Mouse (Mus musculus) right cerebral cortex, postnatal 10 days (tissue): ENCODE measurements around the gene Tcf25.

Experiments used
- DNase-seq, 2 experiments: peaks; one replicate each; pipeline ENCODE4 v3.0.0; 2021; ENCODE audit warnings: low spot score in 2 of 2

Tcf25 gene

DNA sequence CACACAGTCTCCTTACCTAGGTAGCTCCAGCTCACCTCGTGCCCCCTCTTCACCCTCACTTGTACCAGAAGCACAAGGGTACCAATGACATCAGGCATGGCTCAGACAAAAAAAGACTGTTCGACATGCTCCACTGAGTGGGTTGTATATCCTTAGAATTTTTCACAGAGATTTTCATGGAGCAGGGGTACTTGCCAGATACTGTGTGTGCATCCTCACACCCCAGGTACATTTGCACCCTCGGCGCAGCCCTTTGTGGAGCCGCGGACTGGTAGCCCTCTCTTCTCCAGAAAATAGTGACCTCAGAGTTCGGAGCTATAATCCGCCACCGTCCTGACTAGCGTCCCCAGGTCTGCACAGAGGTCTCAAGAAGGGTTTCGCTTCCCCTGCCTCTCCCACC is 37.2 kb downstream of the Tcf25 start:
- DNase-seq = no peak

GRCm38 (mm10) chr8:123411246-123411645 is 37.7 kb downstream of the Tcf25 start, which contains the start of gene Tubb3:
TSS of gene Tubb3 (plus strand) at chr8:123411424.
- peak; percentile 95 to 96 for DNase-seq

- peak; percentile 72 to 84 for DNase-seq
Observed at GRCm38 (mm10) chr8:123411781-123412327, 38.3 kb downstream of the Tcf25 start.

DNA sequence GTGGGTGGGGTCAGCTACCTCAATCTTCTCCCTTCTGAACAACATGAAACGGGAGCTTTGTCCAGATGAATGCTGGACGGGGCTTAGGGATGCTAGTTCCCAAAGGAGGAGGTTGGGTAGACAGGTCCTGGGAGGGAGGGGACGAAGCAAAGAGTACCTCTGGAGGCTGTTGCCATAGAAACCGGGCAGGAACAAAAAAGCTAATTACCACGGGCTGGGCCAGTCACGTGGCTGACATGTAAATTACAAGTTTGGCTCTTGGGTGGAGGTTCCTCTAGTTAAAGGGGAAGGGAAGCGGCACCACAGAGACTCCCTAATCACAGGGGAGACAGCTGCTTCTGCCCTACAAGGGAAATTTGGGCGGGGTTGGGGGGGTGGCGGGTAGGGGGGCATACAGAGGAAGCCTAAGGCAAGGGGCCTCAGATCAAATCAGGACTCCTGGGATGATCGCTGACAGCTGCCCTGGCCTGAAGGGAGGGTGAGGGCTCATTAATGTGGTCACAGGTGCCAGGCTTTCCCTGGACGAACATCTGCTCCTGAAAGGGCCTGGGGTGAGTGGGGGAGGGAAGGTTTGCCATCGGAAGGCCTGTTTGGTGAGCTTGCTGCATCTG is 39.1 kb downstream of the Tcf25 start:
- peak; percentile 89 to 93 for DNase-seq

GRCm38 (mm10) chr8:123414255-123414654 is 40.7 kb downstream of the Tcf25 start:
- DNase-seq = peak in 1 of 2 experiments; percentile 43

GRCm38 (mm10) chr8:123414997-123415696 is 41.6 kb downstream of the Tcf25 start:
- peak in 1 of 2 experiments; percentile 38 for DNase-seq

DNA sequence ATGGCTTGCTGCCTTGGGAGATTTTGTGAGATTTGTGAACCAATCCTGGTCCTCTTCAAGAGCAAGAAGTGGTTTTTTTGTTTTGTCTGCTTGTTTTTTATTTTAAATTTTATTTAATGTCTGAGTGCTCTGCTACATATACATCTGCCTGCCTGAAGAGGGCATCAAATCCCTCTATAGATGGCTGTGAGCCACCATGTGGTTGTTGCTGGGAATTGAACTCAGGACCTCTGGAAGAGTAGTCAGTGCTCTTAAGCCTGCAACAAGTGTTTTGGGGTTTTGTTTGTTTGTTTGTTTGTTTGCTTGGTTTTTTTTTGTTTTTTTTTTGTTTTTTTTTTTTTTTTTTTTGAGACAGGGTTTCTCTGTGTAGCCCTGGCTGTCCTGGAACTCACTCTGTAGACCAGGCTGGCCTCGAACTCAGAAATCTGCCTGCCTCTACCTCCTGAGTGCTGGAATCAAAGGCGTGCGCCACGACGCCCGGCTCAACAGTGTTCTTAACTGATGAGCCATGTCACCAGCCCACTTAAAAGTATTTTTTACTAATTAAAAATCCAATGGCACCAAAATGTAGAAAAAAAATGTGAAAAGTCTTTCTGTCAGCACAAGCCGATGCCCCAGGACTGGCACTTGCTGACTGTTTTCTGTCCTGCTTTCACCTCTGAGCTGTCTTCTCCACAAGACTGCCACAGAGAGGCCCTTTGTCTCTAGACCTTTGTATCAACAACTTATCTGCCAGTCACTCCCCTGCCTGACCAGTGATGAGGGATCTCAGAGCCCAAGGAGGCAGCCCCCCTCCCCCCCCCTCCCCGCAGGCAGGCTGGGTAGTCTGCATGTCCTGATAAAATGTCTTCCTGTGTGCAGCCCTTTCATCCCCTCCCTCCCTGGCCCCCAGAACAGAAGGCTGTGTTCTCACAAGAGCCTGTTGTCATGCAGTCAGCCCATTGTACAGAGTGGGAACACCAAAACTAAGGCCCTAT is 42.7 kb downstream of the Tcf25 start:
- peak in 1 of 2 experiments; percentile 65 for DNase-seq

- peak in 1 of 2 experiments; percentile 44 for DNase-seq
Observed at GRCm38 (mm10) chr8:123416944-123417555, 43.5 kb downstream of the Tcf25 start.

- no peak for DNase-seq
Observed at GRCm38 (mm10) chr8:123419711-123420110, 46.2 kb downstream of the Tcf25 start.

- DNase-seq = peak in 1 of 2 experiments; percentile 35
Observed at GRCm38 (mm10) chr8:123420525-123421281, 47.1 kb downstream of the Tcf25 start.

GRCm38 (mm10) chr8:123421325-123421724 is 47.8 kb downstream of the Tcf25 start:
- peak in 1 of 2 experiments; percentile 42 for DNase-seq

- peak; percentile 83 to 87 for DNase-seq
Observed at GRCm38 (mm10) chr8:123422056-123422780, 48.7 kb downstream of the Tcf25 start.

GRCm38 (mm10) chr8:123422781-123423159 is 49.2 kb downstream of the Tcf25 start:
- no peak for DNase-seq

GRCm38 (mm10) chr8:123423441-123423840 is 49.9 kb downstream of the Tcf25 start, which contains the start of gene Def8:
TSS of gene Def8 (plus strand) at chr8:123423527.
- DNase-seq = no peak

DNA sequence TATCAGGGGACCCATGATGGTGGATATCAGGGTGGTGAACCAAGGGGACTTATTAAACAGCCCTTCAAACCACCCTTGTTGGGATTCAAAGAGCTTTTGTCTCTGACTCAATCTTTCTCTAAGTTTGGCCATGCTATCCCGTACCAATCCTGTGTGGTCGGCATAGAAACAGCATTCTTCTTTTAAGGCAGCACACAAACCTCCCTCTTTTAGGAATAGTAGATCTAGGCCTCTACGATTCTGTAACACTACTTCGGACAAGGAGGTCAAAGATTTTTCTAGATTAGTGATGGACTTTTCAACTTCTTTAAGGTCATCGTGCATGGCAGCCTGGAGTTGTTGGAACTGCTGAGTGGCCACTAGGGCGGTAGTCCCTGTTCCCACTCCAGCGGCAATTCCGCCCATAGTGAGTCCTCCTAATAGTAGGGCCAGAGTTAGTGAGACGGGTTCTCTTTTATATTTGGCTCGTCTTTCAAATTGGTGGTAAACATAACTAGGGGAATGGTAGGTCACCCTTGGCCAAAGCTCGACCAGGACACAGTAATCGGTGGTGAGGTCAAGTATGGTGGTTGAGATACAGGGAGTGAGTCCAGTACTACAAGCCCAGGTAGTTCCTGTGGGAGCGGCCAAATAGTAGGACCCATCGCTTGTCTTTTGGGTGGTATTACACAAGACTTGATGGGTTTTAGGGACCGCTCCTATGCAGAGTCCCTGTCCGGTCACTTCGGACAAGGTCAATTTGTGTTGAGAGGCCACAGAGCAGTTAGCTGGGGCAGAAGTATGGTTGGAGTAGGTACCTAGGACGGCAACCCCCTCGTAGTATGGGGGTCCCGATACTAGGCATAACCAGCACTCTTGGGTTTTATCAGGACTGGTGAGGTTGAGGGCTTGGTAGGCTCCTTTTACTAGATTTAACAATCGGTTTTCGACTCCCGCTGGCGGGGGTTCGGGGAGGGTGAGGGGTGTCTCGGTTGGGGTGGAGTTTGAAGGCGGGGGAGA is 53.3 kb downstream of the Tcf25 start:
- DNase-seq = no peak

GRCm38 (mm10) chr8:123427639-123428275 is 54.2 kb downstream of the Tcf25 start:
- DNase-seq = no peak

DNA sequence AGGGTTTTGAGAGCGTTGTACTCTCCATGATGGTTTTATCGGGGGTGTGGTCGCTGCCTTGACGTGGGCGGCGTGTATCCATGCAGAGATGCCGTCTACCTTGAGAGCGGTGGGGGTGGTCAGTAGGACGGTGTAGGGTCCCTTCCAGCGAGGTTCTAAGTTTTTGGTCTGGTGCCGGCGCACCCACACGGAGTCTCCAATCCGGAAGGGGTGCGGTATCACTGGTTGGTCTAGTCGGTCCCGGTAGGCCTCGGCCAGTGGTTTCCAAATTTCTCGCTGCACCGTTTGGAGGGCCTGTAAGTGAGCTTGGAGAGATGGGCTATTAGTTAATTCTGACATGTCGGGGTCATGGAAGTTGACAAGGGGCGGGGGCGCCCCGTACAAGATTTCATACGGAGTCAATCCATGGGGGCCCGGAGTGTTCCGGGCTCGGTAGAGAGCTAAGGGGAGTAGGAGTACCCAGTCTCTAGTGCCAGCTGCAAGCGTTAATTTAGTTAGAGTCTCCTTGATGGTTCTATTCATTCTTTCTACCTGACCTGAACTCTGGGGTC is 54.9 kb downstream of the Tcf25 start:
- DNase-seq = no peak
